Mouse (Mus musculus): Measurements from ENCODE around the gene Ikzf1. TPM values are rescaled to one million over a fixed set of nuclear protein-coding genes. Genes with fewer than 3 reads are reported as not detected.

Ikzf1 gene
- polyA plus RNA-seq, 1 experiment from 2014 or later = 0.99 TPM

DNA sequence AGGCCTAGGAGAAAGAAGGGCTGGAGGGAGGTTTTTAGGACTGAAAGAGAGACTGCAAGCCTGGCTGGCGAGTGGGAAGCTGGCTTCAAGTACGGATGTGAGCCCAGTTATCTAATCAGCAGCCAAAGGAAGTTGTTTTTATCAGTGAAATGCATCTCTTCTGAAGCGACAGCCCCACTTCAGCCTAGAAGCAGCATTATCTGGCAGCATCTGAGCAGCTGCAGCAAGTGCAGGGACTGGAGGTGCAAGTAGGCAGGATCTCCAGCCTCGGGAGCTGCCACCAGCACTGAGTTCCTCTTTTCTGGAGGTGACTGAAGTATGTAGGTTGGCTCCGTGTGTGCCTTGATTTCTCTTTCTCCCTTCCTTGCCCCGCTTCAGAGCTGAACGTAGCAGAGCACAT is 26.9 kb downstream of the Ikzf1 start:
- H3K4me3 ChIP-seq = no peak overlapping the region
- H3K27ac ChIP-seq = no peak overlapping the region
- WGBS = 74% methylated on average over 7 of the region's 7 CpGs
- H3K9ac ChIP-seq = no peak overlapping the region
- no peaks in the 10 kb centered on the region for H3K36me3 ChIP-seq
- H3K9me3 ChIP-seq = no peaks in the 10 kb centered on the region
- no peak for ATAC-seq (ENCODE audit: low FRiP score, low read depth)
- H3K4me1 ChIP-seq = no peaks in the 10 kb centered on the region
- H3K27me3 ChIP-seq (replicated peaks) = no peaks in the 10 kb centered on the region
- H3K4me2 ChIP-seq (replicated peaks) = no peak overlapping the region

DNA sequence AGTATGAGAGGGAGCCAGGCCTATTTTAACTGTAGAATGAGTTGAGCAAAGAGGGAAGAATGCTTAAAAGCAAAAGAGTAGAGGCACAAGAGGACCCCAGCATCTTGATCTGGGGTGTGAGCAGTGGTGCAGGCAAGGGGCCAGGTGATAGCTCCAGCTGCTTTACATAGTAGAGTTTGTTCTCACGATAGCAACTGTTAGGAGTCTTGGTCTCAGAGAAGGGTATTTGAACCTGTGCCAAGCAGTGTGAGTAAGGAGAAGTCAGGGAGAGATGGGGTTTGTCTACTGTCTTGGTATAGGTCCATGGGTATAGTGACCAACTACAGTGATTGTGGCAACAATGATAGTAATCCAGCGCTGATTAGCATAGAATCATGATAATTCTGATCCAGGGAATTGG is 29.9 kb downstream of the Ikzf1 start:
- Histone ChIP-seq H3K27ac (no peak overlapping the region), H3K4me1 (no peaks in the 10 kb centered on the region), H3K4me2 (replicated peaks) (no peak overlapping the region), H3K27me3 (replicated peaks) (no peaks in the 10 kb centered on the region), H3K9ac (no peak overlapping the region), H3K36me3 (no peaks in the 10 kb centered on the region), H3K4me3 (no peak overlapping the region), H3K9me3 (no peaks in the 10 kb centered on the region)
- WGBS = 74% methylated on average over 2 of the region's 2 CpGs
- ATAC-seq (ENCODE audit: low FRiP score, low read depth) = no peak

DNA sequence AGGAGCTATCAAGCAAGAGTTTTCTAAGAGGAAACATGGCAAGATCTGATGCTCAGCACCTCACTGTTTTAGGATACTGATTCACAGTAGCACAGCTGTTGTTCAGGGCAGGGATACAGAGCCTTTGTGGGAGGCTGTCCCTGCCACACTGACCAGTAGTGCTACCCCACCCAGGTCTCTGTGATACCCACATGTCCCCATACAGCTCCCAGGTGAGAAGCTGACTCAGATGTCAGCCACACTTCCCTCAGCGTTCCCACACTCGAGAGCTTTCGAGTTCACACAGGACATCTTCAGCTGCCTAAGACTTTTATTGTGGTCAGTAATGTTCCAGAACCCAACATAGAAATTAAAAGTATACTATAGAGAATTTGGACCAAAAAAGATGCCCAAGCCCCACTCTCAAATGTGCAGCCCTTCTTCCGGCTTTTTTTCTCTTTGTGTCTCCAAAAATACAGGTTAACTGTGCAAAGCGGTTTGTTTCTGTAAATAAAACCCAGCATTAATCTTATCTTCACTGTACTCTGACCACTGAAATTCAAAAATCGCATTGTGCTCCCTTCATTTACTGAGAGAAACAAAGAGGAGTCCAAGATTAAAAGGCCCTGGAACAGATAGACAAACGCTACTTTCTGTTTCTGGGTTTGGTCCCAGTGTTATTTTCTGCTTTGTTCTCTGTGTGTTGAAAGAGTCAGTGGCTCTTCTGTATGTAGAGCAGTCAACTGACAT is 31.3 kb downstream of the Ikzf1 start:
- 91% methylated on average over 7 of the region's 7 CpGs for WGBS

DNA sequence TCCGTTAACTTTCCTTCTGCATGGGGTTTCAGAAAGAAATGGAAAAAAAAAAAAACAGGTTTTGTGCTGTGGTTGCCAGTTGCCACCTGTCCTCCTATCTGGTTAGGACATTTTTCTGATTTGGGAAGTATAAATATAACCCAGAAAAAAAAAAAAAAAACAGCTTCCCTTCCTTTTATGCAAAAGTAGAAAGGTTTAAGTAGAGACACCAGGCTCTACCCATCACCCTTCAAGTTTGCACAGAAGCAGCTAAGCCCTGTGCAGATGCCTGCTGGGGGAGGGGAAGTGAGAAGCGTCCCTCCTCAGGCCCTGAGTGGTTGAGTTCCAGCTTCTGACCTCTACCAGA is 31.9 kb downstream of the Ikzf1 start:
- Histone ChIP-seq H3K9me3 (no peaks in the 10 kb centered on the region), H3K27me3 (replicated peaks) (no peaks in the 10 kb centered on the region), H3K4me2 (replicated peaks) (no peak overlapping the region), H3K4me3 (no peak overlapping the region), H3K9ac (no peak overlapping the region), H3K27ac (no peak overlapping the region), H3K4me1 (no peaks in the 10 kb centered on the region), H3K36me3 (no peaks in the 10 kb centered on the region)
- no peak for ATAC-seq (ENCODE audit: low FRiP score, low read depth)
- WGBS = 79% methylated on average over 2 of the region's 2 CpGs

More for the DNA sequence above, 31.3 kb downstream of the Ikzf1 start:
- H3K9me3 ChIP-seq = no peaks in the 10 kb centered on the region
- no peak overlapping the region for H3K4me3 ChIP-seq
- ATAC-seq (ENCODE audit: low FRiP score, low read depth) = no peak
- no peak overlapping the region for H3K9ac ChIP-seq
- no peak overlapping the region for H3K4me2 ChIP-seq (replicated peaks)
- H3K27ac ChIP-seq = no peak overlapping the region
- no peaks in the 10 kb centered on the region for H3K4me1 ChIP-seq
- no peaks in the 10 kb centered on the region for H3K36me3 ChIP-seq
- no peaks in the 10 kb centered on the region for H3K27me3 ChIP-seq (replicated peaks)

DNA sequence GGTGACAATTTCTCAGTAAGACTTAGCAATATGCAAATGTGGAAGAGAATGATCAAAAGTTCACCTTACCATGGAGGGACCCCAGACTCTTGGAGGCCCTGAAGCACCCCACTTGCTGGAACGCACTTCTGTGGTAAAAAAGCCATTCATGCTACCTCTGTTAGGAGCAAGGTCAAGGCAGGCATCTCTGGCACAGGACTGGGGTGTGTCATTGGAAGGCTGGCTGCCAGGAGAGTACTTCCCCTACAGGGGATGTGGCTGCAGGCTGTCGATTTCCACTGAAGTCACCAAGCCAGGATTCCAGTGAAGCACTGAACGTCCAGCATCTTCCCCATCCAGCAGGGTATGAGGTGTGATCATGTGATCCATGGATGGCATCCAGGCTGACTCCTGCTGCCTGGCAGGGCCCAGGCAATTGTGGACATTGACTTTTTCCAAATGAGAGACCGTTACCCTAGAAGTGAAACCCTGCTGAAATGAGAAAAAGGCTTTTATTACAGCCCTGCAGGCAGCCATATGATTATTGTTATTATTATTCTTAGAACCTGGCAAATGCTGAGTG is 32.9 kb downstream of the Ikzf1 start:
- Histone ChIP-seq H3K4me3 (no peak overlapping the region), H3K4me2 (replicated peaks) (no peak overlapping the region), H3K9me3 (no peaks in the 10 kb centered on the region), H3K36me3 (no peaks in the 10 kb centered on the region), H3K4me1 (no peaks in the 10 kb centered on the region), H3K9ac (no peak overlapping the region), H3K27ac (no peak overlapping the region), H3K27me3 (replicated peaks) (no peaks in the 10 kb centered on the region)
- ATAC-seq (ENCODE audit: low FRiP score, low read depth) = no peak
- WGBS = 77% methylated on average over 4 of the region's 4 CpGs

DNA sequence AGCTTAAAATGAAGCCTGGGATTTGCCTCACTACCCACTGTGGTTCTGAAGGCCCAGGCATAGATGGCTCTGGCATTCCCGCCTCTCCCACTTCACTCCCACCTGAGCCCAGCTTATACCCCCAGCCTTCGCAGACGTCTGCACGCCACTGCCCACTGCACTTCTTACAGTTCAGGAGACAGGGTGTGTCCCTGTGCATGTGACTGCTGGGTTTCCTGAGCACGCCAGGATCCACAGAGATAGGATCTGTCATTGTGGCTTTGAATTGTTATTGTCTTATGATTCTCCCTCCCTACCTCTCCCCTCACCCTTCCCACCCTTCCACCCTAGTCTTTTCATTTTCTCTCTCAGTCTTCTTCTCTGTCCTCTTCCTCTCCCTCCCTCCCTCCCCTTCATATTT is 34.9 kb downstream of the Ikzf1 start:
- Histone ChIP-seq H3K9me3 (no peaks in the 10 kb centered on the region), H3K4me1 (no peaks in the 10 kb centered on the region), H3K27ac (no peak overlapping the region), H3K4me3 (no peak overlapping the region), H3K9ac (no peak overlapping the region), H3K4me2 (replicated peaks) (no peak overlapping the region), H3K36me3 (no peaks in the 10 kb centered on the region), H3K27me3 (replicated peaks) (no peaks in the 10 kb centered on the region)
- WGBS = 84% methylated on average over 5 of the region's 5 CpGs
- no peak for ATAC-seq (ENCODE audit: low FRiP score, low read depth)

DNA sequence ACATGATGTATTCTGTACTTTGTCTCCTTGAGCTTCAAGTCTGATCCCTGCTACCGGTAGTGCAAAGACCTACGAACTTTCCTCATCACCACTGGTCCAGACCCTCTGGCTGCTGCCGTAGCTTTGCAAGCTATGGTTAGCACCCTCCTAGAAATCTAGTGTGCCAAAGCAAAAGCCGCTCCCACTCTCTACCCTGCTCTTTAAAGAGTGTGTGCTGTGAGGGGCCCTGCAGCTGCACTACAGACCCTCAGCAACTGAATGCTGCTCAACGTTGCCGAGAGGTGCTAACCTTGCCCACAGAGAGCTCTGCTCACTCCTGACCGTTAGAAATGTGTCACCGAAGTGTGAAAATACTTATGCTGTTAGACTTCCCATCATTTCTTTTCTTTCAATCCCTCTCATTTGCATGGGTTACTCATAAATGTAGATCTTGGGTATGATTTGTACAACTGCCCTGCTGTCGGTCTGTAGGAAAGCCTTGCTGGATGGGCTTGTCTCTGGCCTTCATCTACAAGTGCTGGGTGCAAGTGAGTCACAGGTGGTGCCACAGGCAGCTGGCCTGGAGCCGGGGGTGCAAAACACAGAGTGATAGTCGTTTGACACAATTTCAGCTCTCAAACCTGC is 40.6 kb downstream of the Ikzf1 start:
- no peak for ATAC-seq (ENCODE audit: low FRiP score, low read depth)
- no peaks in the 10 kb centered on the region for H3K9me3 ChIP-seq
- WGBS = 89% methylated on average over 11 of the region's 11 CpGs
- no peak overlapping the region for H3K4me3 ChIP-seq
- H3K9ac ChIP-seq = no peak overlapping the region
- no peaks in the 10 kb centered on the region for H3K4me1 ChIP-seq
- no peaks in the 10 kb centered on the region for H3K27me3 ChIP-seq (replicated peaks)
- no peaks in the 10 kb centered on the region for H3K36me3 ChIP-seq
- H3K27ac ChIP-seq = no peak overlapping the region
- H3K4me2 ChIP-seq (replicated peaks) = no peak overlapping the region

DNA sequence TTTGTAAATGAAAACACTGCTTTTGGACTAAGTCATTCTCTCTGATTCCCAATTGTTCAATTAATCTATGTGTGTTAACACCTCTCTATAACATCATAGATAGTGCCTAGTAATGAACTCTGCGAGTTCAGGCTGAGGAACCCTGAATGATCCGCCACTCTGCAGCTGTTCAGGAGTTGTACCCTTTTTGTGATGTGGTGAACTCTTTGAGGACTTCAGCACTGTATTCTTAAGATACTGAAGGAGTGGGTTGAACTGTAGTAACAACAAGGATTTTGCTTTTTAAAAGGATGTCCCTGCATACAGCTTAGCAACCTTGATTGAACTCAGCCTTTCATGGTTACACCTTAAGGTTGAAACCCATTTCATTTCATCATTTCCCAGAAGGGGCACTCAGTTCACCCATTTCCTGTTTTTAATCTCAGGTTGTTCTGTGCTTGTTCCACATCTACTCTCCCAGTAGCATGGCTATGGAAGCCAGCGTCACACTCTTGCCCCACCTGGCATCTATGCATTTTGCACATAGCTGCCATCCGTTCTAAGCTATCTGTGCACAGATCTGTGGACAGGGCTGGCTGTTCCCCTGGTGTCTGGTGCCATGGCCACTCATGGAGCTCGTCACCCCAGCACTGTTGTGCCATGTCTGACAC is 41.2 kb downstream of the Ikzf1 start:
- H3K9me3 ChIP-seq = no peaks in the 10 kb centered on the region
- H3K4me3 ChIP-seq = no peak overlapping the region
- H3K36me3 ChIP-seq = no peaks in the 10 kb centered on the region
- 87% methylated on average over 5 of the region's 5 CpGs for WGBS
- no peaks in the 10 kb centered on the region for H3K27me3 ChIP-seq (replicated peaks)
- no peaks in the 10 kb centered on the region for H3K4me1 ChIP-seq
- H3K9ac ChIP-seq = no peak overlapping the region
- H3K4me2 ChIP-seq (replicated peaks) = no peak overlapping the region
- ATAC-seq (ENCODE audit: low FRiP score, low read depth) = no peak
- no peak overlapping the region for H3K27ac ChIP-seq

DNA sequence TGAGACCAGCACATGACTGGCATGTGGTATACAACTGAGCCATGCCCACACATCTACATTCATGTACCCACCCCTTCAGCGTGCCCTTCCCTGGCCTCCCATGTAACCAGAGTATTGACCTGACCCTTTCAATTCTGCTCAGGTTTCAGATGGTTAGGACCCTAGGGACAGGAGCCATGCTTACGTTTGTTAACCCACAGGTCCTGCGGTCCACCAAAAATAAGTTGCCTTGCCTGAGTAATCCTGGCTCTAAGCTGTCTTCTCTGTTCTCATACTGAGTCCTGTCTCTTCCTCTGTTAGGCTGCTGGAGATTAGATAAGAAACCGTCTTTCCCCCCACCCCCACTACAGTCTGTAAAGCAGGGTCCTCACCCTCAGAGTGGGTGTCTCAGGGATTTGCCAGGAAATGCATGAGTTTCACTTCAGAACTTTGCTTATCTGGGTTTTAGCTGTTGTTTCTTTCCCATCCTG is 42.0 kb downstream of the Ikzf1 start:
- no peaks in the 10 kb centered on the region for H3K4me1 ChIP-seq
- H3K4me3 ChIP-seq = no peak overlapping the region
- H3K9ac ChIP-seq = no peak overlapping the region
- no peak overlapping the region for H3K27ac ChIP-seq
- no peaks in the 10 kb centered on the region for H3K36me3 ChIP-seq
- H3K27me3 ChIP-seq (replicated peaks) = no peaks in the 10 kb centered on the region
- no peaks in the 10 kb centered on the region for H3K9me3 ChIP-seq
- no peak overlapping the region for H3K4me2 ChIP-seq (replicated peaks)
- ATAC-seq (ENCODE audit: low FRiP score, low read depth) = no peak
- WGBS = 88% methylated on average over 4 of the region's 4 CpGs

DNA sequence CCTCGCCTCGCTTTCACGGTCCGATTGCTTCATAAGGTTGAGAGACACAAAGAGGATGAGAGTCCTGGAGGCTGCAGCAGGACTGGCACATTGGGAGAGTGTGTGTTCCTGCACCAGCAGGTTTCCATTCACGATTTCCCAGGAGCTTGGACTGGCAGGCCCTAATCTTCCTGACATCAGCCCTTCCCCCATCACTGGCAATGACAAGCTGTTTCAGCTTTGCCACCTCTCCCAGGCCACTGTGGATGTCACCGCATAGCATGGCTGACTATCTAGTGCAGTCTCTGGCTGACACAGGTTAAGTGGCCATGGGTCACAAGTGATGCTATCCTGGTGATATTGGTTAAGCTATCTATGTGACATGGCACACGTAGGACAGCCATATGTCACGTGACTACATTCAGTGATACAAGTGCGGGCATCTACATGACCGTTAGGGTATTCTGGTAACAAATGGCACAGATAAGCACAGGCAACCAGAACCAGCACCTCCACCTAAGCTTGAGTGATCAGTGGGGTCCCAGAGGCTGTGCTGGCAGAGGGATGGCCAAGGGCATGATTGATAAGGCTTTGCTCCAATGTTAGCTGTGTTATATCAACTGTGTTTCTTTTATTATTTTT is 43.2 kb downstream of the Ikzf1 start:
- H3K4me3 ChIP-seq = no peak overlapping the region
- no peaks in the 10 kb centered on the region for H3K9me3 ChIP-seq
- no peak overlapping the region for H3K27ac ChIP-seq
- H3K4me2 ChIP-seq (replicated peaks) = no peak overlapping the region
- H3K4me1 ChIP-seq = no peaks in the 10 kb centered on the region
- ATAC-seq (ENCODE audit: low FRiP score, low read depth) = no peak
- 87% methylated on average over 10 of the region's 10 CpGs for WGBS
- no peak overlapping the region for H3K9ac ChIP-seq
- H3K36me3 ChIP-seq = no peaks in the 10 kb centered on the region
- no peaks in the 10 kb centered on the region for H3K27me3 ChIP-seq (replicated peaks)

DNA sequence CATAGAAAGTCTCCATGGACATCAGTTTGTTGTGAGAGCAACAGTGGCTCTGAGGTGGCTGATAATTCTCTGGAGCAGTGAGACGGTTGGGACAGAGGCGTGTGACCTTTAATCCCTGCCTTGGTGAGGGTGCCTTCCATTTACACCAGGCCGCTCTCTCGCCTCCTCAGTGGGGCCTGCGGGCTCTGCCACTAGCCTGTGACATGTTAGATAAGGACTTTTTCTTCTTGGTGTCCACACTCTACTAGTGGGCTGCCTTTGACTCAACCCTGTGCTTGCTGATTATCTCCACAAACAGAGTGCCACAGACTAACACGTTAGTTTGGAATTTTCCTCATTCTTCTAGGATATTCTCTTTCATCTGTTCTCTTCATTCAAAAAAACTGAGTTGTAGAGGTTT is 44.4 kb downstream of the Ikzf1 start:
- H3K4me1 ChIP-seq = no peaks in the 10 kb centered on the region
- no peaks in the 10 kb centered on the region for H3K36me3 ChIP-seq
- no peak overlapping the region for H3K9ac ChIP-seq
- no peak overlapping the region for H3K27ac ChIP-seq
- ATAC-seq (ENCODE audit: low FRiP score, low read depth) = no peak
- H3K4me3 ChIP-seq = no peak overlapping the region
- no peaks in the 10 kb centered on the region for H3K27me3 ChIP-seq (replicated peaks)
- H3K4me2 ChIP-seq (replicated peaks) = no peak overlapping the region
- H3K9me3 ChIP-seq = no peaks in the 10 kb centered on the region
- WGBS = 82% methylated on average over 6 of the region's 6 CpGs

DNA sequence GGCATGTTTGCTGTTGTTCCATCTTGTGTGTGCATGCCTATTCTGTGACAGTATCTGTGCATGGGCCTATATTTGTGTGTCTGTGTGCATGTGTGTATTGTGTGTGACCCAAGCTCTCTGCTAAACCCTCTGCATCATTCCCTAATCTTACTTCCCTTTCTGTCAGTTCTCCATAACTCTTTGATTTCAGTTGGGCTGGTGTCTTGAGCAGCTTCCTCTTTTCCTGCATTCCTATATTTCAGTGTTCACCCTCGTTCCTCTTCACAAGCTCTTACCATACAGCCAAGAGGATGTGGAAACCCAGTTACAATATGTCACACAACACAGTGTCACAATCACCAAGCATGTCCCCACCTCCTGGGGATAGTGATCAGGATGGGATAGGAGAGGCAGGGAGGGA is 45.3 kb downstream of the Ikzf1 start:
- Histone ChIP-seq H3K27ac (no peak overlapping the region), H3K27me3 (replicated peaks) (no peaks in the 10 kb centered on the region), H3K9me3 (no peaks in the 10 kb centered on the region), H3K36me3 (no peaks in the 10 kb centered on the region), H3K9ac (no peak overlapping the region), H3K4me3 (no peak overlapping the region), H3K4me2 (replicated peaks) (no peak overlapping the region), H3K4me1 (no peaks in the 10 kb centered on the region)
- 80% methylated on average over 1 of the region's 1 CpGs for WGBS
- ATAC-seq (ENCODE audit: low FRiP score, low read depth) = no peak

All from neural tube, embryonic 12.5 days (tissue).